ENCODE assay signal across 15 mouse cellular contexts in genomic region chr16:95860810-95861209, GRCm38 (mm10).
DNase-seq lines count a peak whose midpoint lies in the region; ATAC-seq and TF ChIP-seq lines count a peak whose summit lies in the region.
"Had no signal": no experiment of that assay in that cellular context is flagged by ENCODE, and none has a peak within 500 bp of the region (broad histone marks: within the 10 kb centered on the region; RNA-seq: fewer than 3 reads in every experiment).

No protein-coding gene starts in this region.

- TF ChIP-seq EP300 in stomach, postnatal 0 days (optimal IDR thresholded peaks at IDR 0.05): no peak

- H3K27me3 ChIP-seq in kidney, adult 2 months (replicated peaks; ENCODE audit: control insufficient read depth, insufficient read depth, low read length): no peaks in the 10 kb centered on the region
- no peaks in the 10 kb centered on the region for H3K27me3 ChIP-seq in limb, embryonic 10.5 days (ENCODE audit: low read depth, poor library complexity, severe bottlenecking)
- H3K27me3 ChIP-seq in stomach, postnatal 0 days (ENCODE audit: control insufficient read depth, insufficient read depth, low read length): no peaks in the 10 kb centered on the region
- H3K27me3 ChIP-seq in forebrain, embryonic 16.5 days (replicated peaks; ENCODE audit: control insufficient read depth, insufficient read depth, low read length): no peaks in the 10 kb centered on the region
- H3K27me3 ChIP-seq: embryonic facial prominence, embryonic 12.5 days; hindbrain, embryonic 13.5 days; limb, embryonic 15.5 days had no signal

- peaks cover 7% of the 10 kb centered on the region for H3K4me1 ChIP-seq in kidney, adult 2 months (ENCODE audit: control insufficient read depth, insufficient read depth, low read length)
- peaks cover 26% of the 10 kb centered on the region for H3K4me1 ChIP-seq in limb, embryonic 10.5 days
- no peaks in the 10 kb centered on the region for H3K4me1 ChIP-seq in stomach, postnatal 0 days (replicated peaks; ENCODE audit: control insufficient read depth, insufficient read depth)
- H3K4me1 ChIP-seq in forebrain, embryonic 16.5 days (replicated peaks; ENCODE audit: control insufficient read depth, insufficient read depth, low read length): no peaks in the 10 kb centered on the region

- no peaks in the 10 kb centered on the region for H3K9me3 ChIP-seq in limb, embryonic 10.5 days (replicated peaks)
- H3K9me3 ChIP-seq in stomach, postnatal 0 days (ENCODE audit: control insufficient read depth, low read length): no peaks in the 10 kb centered on the region
- H3K9me3 ChIP-seq in forebrain, embryonic 16.5 days (ENCODE audit: control insufficient read depth, low read length): no peaks in the 10 kb centered on the region
- H3K9me3 ChIP-seq: embryonic facial prominence, embryonic 12.5 days; G1E; hindbrain, embryonic 13.5 days; limb, embryonic 15.5 days had no signal

- H3K36me3 ChIP-seq in kidney, adult 2 months (ENCODE audit: control insufficient read depth, insufficient read depth, low read length): no peaks in the 10 kb centered on the region
- H3K36me3 ChIP-seq in limb, embryonic 10.5 days: no peaks in the 10 kb centered on the region
- no peaks in the 10 kb centered on the region for H3K36me3 ChIP-seq in stomach, postnatal 0 days (ENCODE audit: control insufficient read depth, insufficient read depth, low read length)
- no peaks in the 10 kb centered on the region for H3K36me3 ChIP-seq in forebrain, embryonic 16.5 days (ENCODE audit: control insufficient read depth, insufficient read depth)
- H3K36me3 ChIP-seq: embryonic facial prominence, embryonic 12.5 days; G1E; hindbrain, embryonic 13.5 days; limb, embryonic 15.5 days had no signal

- no peak overlapping the region for H3K9ac ChIP-seq in stomach, postnatal 0 days (ENCODE audit: low read length)
- no peak overlapping the region for H3K9ac ChIP-seq in forebrain, embryonic 16.5 days (replicated peaks; ENCODE audit: low read depth, low read length)
- H3K9ac ChIP-seq: embryonic facial prominence, embryonic 12.5 days; hindbrain, embryonic 13.5 days; limb, embryonic 15.5 days had no signal

- DNase-seq in kidney, adult 2 months: no peak
- DNase-seq in kidney, adult 18-20 months: no peak
- DNase-seq in thymus, postnatal 4 days: peak; percentile 34
- no peak for DNase-seq in thymus, postnatal 10 days (ENCODE audit: low spot score in 2 of 2)
- DNase-seq in limb, embryonic 10.5 days (ENCODE audit: low spot score): no peak
- no peak for DNase-seq in stomach, postnatal 0 days (ENCODE audit: low spot score)
- no peak for DNase-seq in retina, postnatal 1 day
- DNase-seq: cerebellum, adult 18-20 months had no signal

- 81% methylated on average over 9 of the region's 9 CpGs for WGBS in kidney, adult 2 months
- 88% methylated on average over 9 of the region's 9 CpGs for WGBS in limb, embryonic 10.5 days
- 81% methylated on average over 9 of the region's 9 CpGs for WGBS in stomach, postnatal 0 days
- WGBS in forebrain, embryonic 16.5 days: 93% methylated on average over 9 of the region's 9 CpGs

- TF ChIP-seq POLR2A in kidney, adult 2 months (IDR thresholded peaks at IDR 0.05; ENCODE audit: low read depth, low read length): no peak

- no peak overlapping the region for H3K4me3 ChIP-seq in kidney, adult 2 months (ENCODE audit: insufficient read depth, low read depth, low read length)
- H3K4me3 ChIP-seq in limb, embryonic 10.5 days: no peak overlapping the region
- H3K4me3 ChIP-seq in stomach, postnatal 0 days (ENCODE audit: low read depth, low read length): no peak overlapping the region
- no peak overlapping the region for H3K4me3 ChIP-seq in forebrain, embryonic 16.5 days (replicated peaks; ENCODE audit: low read length)
- H3K4me3 ChIP-seq: embryonic facial prominence, embryonic 12.5 days; hindbrain, embryonic 13.5 days; layer of hippocampus, adult 2 months; limb, embryonic 15.5 days had no signal

- no peak for TF ChIP-seq CTCF in kidney, adult 2 months (conservative IDR thresholded peaks at IDR 0.05; ENCODE audit: insufficient read depth, insufficient read length, low read depth, low read length)
- no peak for TF ChIP-seq CTCF in stomach, postnatal 0 days (IDR thresholded peaks at IDR 0.05; ENCODE audit: low read depth)

- no peak for ATAC-seq in stomach, postnatal 0 days (ENCODE audit: low FRiP score, low TSS enrichment)
- ATAC-seq in forebrain, embryonic 16.5 days: no peak
- ATAC-seq: forebrain, embryonic 14.5 days had no signal

- peak overlapping the region; percentile 81 for H3K27ac ChIP-seq in kidney, adult 2 months (ENCODE audit: insufficient read depth, low read depth, low read length)
- H3K27ac ChIP-seq in limb, embryonic 10.5 days: peak overlapping the region; percentile 63
- peak overlapping the region; percentile 31; the same call in 1 of the 2 replicates for H3K27ac ChIP-seq in stomach, postnatal 0 days (replicated peaks)
- H3K27ac ChIP-seq in forebrain, embryonic 16.5 days (ENCODE audit: low read length): no peak overlapping the region
- H3K27ac ChIP-seq: embryonic facial prominence, embryonic 12.5 days; hindbrain, embryonic 13.5 days; layer of hippocampus, adult 2 months; limb, embryonic 15.5 days had no signal

- no peak overlapping the region for H3K4me2 ChIP-seq in stomach, postnatal 0 days (replicated peaks; ENCODE audit: low read depth)
- H3K4me2 ChIP-seq in forebrain, embryonic 16.5 days (ENCODE audit: low read length): no peak overlapping the region
- H3K4me2 ChIP-seq: embryonic facial prominence, embryonic 12.5 days; hindbrain, embryonic 13.5 days; limb, embryonic 15.5 days had no signal
